Mouse (Mus musculus): ENCODE data around the gene Sept1.

- TF ChIP-seq POLR2A (IDR thresholded peaks at IDR 0.05; ENCODE audit: control insufficient read depth, extremely low read depth, insufficient read depth, low read length, poor library complexity) (no peak), CTCF (IDR thresholded peaks at IDR 0.05; ENCODE audit: borderline replicate concordance, control insufficient read depth, extremely low read depth, insufficient read depth, low read length, poor library complexity) (no peak)
These were observed 38.3 kb downstream of the Sept1 start for GRCm38 (mm10) chr7:127194633-127195029.
